Mouse (Mus musculus): ENCODE data around the gene Gm48552.

DNA sequence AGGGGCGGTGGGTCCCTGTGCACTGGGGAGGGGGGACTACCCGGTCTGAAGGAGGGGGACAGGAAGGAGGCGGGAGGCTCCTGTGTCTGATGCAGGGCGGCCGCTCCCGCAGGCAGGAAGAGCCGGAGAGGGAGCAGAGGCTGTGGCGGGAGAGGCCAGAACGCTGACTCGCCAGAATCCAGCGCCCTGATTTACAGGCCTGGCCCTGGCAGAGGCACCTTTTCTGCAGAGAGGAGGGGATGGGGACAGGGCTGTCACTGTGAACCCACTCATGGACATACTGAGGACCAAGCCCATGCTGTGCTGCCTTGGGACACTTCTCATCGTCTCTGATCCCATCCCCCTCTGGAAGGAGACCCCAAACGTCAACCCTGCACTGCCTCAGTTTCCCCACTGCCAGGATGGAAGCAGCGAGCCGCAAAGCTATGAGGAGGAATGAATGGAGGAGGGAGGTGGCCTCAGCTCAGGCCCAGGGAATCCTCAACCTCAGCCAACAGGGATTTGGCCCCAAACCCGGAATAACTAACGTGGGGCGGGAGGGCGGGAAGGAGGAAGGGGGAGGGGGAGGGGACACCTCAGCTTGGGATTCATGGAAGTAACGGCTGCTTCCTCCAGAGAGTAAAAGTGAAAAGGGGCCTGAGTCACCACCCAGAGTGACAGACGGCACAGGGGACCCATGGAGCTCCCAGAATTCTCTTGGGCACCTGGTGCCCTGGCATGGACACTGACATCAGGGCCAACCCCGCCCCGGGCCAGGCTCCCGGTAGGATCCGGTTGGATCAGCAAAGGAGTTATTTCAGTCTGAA lies 35.6 kb downstream of the Gm48552 start:
- no peak for TF ChIP-seq CTCF (IDR thresholded peaks at IDR 0.05; ENCODE audit: low read depth)
- TF ChIP-seq EP300 (optimal IDR thresholded peaks at IDR 0.05) = no peak
